Mouse (Mus musculus) C2C12 (cell line): ENCODE results near the gene Cutc.

Source experiments
- CEBPB ChIP-seq: IDR thresholded peaks from one replicate; pipeline ENCODE4 v1.6.1; 2011; ENCODE audit warnings: low read depth, mild to moderate bottlenecking, control low read depth, moderate library complexity
- CTCF ChIP-seq: IDR thresholded peaks from one replicate; pipeline ENCODE4 v1.5.1; 2011; ENCODE audit not compliant: control insufficient read depth, insufficient read depth, insufficient read length
- MAX ChIP-seq: IDR thresholded peaks from one replicate; pipeline ENCODE4 v1.6.1; 2011; ENCODE audit warnings: mild to moderate bottlenecking, control low read depth
- MYOD1 ChIP-seq: IDR thresholded peaks from one replicate; pipeline ENCODE4 v1.6.1; 2011; ENCODE audit warnings: low read depth; ENCODE audit not compliant: control insufficient read depth, insufficient read length
- USF1 ChIP-seq: IDR thresholded peaks from one replicate; pipeline ENCODE4 v1.6.1; 2011; ENCODE audit warnings: low read depth, mild to moderate bottlenecking, control low read depth, moderate library complexity

DNA sequence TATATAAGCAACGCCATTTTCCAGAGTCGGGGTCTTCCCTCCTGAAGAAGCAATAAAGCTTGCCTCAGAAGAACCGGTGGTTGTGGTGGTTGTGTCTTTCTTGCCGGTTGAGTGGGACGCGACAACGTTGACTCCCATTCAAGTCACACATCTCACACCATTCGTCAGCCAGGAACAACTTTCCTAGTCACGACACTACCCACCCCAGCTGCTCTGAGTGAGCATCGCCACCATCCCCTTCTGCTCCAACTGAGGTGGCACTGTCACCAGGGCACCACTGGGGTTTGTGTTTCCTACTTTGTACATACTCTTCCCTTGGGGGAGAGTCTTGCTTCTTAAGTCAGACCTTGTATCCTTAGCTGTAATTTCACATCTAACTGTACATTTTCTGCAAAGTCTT, 14.4 kb upstream of the Cutc start:
- TF ChIP-seq CTCF (no peak), USF1 (no peak), MYOD1 (no peak), CEBPB (no peak), MAX (no peak)
